Mouse (Mus musculus): ENCODE data around the gene Cyp2r1.
A peak's percentile ranks its signal among the peaks of the same experiment; 100 is the strongest.
"Not testable (repeated sequence)": the region's sequence is repeated elsewhere in the genome, so short reads cannot be mapped to it uniquely, and the experiment has no call there.

Gene Cyp2r1

GRCm38 (mm10) chr7:114562531-114563241, at the start of gene Cyp2r1:
TSS of gene Cyp2r1 (minus strand) at chr7:114562972.
- peak; percentile 80 for DNase-seq

- DNase-seq: not testable (repeated sequence)
Observed at GRCm38 (mm10) chr7:114594391-114594790, 31.6 kb upstream of the Cyp2r1 start.

- DNase-seq: no peak
Observed at GRCm38 (mm10) chr7:114582441-114582840, 19.7 kb upstream of the Cyp2r1 start.

DNA sequence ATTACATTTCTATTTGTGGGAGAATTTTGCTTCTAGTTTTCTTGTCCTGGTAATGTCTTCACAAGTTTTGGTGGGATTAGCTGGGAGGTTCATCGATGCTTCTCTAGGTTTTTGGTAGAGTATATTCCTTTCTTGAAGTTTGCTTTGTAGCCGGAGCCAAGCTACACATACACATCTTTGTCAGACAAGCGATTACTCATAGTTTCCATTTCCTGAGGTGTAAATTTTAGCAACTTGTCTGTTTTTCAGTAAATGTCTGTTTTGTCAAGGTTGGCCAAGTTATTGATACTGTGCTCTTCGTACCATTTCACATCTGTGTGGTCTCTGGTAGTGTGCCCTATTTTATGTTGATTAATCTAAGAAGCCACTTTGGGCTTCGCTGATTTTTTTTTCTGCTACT, 18.4 kb upstream of the Cyp2r1 start:
- no peak for DNase-seq

DNA sequence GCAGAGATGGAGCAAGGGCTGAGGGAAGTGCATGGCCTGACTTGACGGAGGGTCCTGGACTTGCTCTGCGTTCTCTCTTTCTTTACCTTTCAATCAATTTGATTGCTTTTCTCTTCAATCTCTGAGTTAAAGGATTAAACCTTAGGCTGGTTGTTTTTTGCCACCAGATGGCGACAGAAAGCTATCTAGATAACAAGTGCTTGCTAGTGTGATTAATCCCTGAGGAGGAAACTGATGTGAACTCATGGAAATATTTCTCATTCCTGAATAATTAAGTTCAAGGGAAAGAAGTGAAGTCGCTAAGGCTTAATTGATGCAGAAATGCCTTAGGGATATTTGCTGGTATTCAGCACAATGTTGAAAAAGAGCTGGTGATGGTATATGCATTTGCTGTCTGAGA, 17.7 kb upstream of the Cyp2r1 start:
- DNase-seq: peak; percentile 17

- no peak for DNase-seq
Observed at GRCm38 (mm10) chr7:114577665-114578064, 14.9 kb upstream of the Cyp2r1 start.

GRCm38 (mm10) chr7:114576931-114577330, 14.2 kb upstream of the Cyp2r1 start:
- DNase-seq: no peak

DNA sequence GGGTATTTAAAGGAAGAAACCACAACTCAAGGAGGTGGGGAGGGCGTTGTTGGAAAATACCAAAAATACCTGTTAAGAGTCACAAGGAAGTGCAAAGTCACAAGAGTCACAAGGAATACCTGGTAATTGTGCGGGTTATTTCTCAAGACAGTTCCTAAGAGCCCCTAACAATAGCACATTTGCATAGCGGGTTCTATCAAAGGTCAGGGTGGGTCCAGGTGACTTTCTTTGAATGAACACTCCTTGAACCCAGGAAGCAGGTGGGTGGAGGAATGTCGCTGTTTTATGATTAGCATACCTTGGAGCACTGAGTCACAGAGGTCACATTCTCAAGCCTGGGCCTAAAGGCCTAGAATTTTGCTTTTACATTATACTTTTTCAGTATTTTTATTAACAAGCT, 11.1 kb upstream of the Cyp2r1 start:
- not testable (repeated sequence) for DNase-seq

DNA sequence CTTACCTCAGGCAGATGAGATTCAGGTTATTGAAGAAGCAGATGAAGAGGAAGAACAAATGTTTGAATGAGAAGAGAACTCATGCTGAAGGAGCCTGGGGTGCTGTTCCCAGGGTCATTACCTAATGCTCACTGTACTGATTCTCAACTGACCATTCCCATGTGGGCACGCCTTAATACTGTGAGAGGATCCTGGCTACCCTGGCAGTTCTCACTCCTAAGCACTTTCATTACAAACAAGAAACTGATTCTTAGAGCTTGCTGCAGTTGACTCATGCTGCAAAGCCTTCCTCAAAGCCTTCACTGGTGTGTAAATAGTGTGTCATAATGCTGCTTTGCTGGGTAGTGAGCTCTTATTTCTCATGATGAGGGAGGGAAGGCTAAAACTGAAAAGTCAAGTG, 26.6 kb downstream of the Cyp2r1 start:
- no peak for DNase-seq

DNA sequence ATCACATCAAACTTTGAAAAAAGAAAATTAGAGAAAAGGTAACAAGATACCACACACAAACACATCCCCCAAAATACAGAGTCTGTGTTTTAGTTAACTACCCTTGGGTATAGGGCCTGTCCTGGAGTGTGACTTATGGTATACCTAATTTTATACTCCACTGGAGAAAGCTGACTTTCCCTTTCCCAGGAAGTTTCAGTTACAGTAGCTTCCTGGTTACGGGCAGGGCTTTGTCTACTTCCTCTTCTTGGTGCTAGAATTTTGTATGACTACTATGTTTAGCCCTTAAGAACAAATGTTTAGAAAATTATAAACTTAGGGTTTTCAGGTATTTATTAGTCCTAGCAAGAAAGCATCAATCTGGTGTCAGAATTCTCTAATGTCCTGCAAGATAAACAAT, 36.5 kb downstream of the Cyp2r1 start:
- DNase-seq: no peak

GRCm38 (mm10) chr7:114520122-114520521, 42.6 kb downstream of the Cyp2r1 start:
- no peak for DNase-seq

DNA sequence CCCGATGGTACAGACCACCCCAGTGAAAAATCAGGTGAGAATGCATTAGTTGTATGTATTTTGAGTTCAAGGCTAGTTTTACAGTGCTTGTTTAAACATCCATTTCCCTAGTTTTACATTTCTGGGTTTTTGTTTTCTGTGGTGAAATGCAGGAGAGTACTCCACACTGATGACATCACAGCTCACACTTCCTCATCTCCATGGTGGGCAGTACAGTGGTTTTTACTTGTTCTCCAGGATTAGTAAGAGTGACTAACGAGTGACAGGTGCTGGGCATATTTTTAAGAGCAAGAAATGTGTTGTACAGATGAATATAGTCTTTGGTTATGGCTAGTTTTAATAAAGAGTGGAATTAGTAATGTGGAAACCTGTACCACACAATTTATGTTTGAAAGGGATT, 53.9 kb downstream of the Cyp2r1 start:
- no peak for DNase-seq
